Mouse (Mus musculus) retina, postnatal 1 day (tissue): ENCODE measurements around the gene Nabp2.
A peak's percentile ranks its signal among the peaks of the same experiment; 100 is the strongest.

Source experiments
- DNase-seq: peaks from one replicate; pipeline ENCODE4 v3.0.0-alpha.2; 2012

Gene Nabp2

GRCm38 (mm10) chr10:128411211-128412054 lies at the start of gene Nabp2, which contains the start of gene Rnf41:
Nabp2 (minus strand) TSS chr10:128411492.
Rnf41 (plus strand) TSS chr10:128411657.
- peak; percentile 98 for DNase-seq

- peak; percentile 37 for DNase-seq
Measured at GRCm38 (mm10) chr10:128460270-128460630, 49.0 kb upstream of the Nabp2 start.

GRCm38 (mm10) chr10:128459409-128460269 lies 48.3 kb upstream of the Nabp2 start:
- DNase-seq: peak; percentile 60

- peak; percentile 88 for DNase-seq
Measured at GRCm38 (mm10) chr10:128458719-128459408, 47.6 kb upstream of the Nabp2 start, which contains the start of gene Smarcc2. Smarcc2 (plus strand) TSS chr10:128459248.

- DNase-seq: peak; percentile 91
Measured at GRCm38 (mm10) chr10:128458348-128458718, 47.0 kb upstream of the Nabp2 start.

- DNase-seq: no peak
Measured at GRCm38 (mm10) chr10:128457676-128458075, 46.4 kb upstream of the Nabp2 start.

GRCm38 (mm10) chr10:128455280-128455679 lies 44.0 kb upstream of the Nabp2 start:
- DNase-seq: peak; percentile 93

- DNase-seq: no peak
Measured at GRCm38 (mm10) chr10:128454471-128454870, 43.2 kb upstream of the Nabp2 start.

GRCm38 (mm10) chr10:128451014-128451413 lies 39.7 kb upstream of the Nabp2 start:
- DNase-seq: no peak

- DNase-seq: no peak
Measured at GRCm38 (mm10) chr10:128445407-128445806, 34.1 kb upstream of the Nabp2 start.

- DNase-seq: no peak
Measured at GRCm38 (mm10) chr10:128444354-128444753, 33.1 kb upstream of the Nabp2 start.

- no peak for DNase-seq
Measured at GRCm38 (mm10) chr10:128442718-128443117, 31.4 kb upstream of the Nabp2 start.

- DNase-seq: no peak
Measured at GRCm38 (mm10) chr10:128441324-128442119, 30.2 kb upstream of the Nabp2 start.

- DNase-seq: peak; percentile 59
Measured at GRCm38 (mm10) chr10:128440407-128440806, 29.1 kb upstream of the Nabp2 start.

GRCm38 (mm10) chr10:128438675-128439279 lies 27.5 kb upstream of the Nabp2 start:
- no peak for DNase-seq

GRCm38 (mm10) chr10:128436376-128436775 lies 25.1 kb upstream of the Nabp2 start:
- DNase-seq: no peak

- DNase-seq: no peak
Measured at GRCm38 (mm10) chr10:128435873-128436272, 24.6 kb upstream of the Nabp2 start.

- peak; percentile 76 for DNase-seq
Measured at GRCm38 (mm10) chr10:128435186-128435823, 24.0 kb upstream of the Nabp2 start.

- no peak for DNase-seq
Measured at GRCm38 (mm10) chr10:128434681-128435080, 23.4 kb upstream of the Nabp2 start.

- no peak for DNase-seq
Measured at GRCm38 (mm10) chr10:128433417-128433816, 22.1 kb upstream of the Nabp2 start.

GRCm38 (mm10) chr10:128429454-128429853 lies 18.2 kb upstream of the Nabp2 start:
- no peak for DNase-seq
